Mouse (Mus musculus): ENCODE results near the gene Olfr434.
"Not testable (repeated sequence)": the region's sequence is repeated elsewhere in the genome, so short reads cannot be mapped to it uniquely, and the experiment has no call there.

Olfr434 gene

DNA sequence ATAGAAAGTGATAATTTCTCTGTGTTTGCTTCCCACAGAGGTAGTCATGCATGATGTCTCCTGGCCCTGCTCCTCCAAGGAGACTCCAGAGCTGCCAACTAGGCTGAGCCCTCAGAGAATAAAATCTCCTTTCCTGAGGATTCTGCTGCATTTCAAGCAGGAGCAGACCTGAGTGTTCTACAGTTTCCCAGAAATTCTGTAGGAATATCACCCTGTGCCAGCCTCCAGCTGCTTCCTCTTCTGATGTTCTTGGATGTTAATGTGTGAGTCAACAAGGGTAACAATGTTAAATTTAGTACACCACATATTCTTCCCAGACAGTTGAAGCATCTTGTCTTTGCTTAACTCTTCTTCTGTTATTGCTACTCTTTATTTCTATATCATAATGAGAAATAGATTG is at the start of gene Olfr434:
Gene Olfr434, plus strand, starts transcription at position 149 of the 400 bp plus-strand sequence.
- DNase-seq (ENCODE audit: low spot score), result not testable (repeated sequence)

DNA sequence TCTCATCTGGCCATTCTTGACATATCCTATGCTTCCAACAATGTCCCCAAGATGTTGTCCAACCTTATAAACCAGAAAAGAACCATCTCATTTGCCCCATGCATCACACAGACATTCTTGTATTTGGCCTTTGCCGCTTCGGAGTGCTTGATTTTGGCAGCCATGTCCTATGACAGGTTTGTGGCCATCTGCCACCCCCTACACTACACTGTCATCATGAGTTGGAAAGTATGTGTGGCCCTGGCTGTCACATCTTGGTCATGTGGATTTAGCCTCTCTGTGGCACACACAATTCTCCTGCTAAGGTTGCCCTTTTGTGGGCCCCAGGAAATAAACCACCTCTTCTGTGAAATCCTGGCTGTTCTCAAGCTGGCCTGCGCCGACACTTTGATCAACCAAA is 45.6 kb upstream of the Olfr434 start:
- no peak for DNase-seq (ENCODE audit: low spot score)

DNA sequence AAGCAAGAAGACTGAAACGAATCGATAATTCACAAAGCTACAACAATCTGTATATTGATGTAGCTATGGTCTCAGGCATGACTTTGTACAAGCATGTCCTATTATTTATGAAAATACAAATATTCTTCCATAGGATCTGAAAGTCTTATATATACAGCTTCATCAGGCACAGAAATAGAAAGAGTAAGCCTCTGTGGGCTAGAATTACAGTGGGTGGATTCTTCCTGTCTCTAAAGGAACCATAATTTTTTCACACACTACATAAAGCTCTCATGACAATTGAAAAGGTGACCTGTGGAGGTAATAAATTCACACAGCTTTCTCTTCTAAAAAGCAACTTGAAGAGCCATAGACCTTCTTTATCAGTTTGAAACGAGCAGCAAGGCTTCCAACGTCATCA is 41.0 kb upstream of the Olfr434 start, which contains the start of gene Olfr13:
Gene Olfr13, plus strand, starts transcription at position 301 of the 400 bp plus-strand sequence.
- DNase-seq (ENCODE audit: low spot score), result no peak

DNA sequence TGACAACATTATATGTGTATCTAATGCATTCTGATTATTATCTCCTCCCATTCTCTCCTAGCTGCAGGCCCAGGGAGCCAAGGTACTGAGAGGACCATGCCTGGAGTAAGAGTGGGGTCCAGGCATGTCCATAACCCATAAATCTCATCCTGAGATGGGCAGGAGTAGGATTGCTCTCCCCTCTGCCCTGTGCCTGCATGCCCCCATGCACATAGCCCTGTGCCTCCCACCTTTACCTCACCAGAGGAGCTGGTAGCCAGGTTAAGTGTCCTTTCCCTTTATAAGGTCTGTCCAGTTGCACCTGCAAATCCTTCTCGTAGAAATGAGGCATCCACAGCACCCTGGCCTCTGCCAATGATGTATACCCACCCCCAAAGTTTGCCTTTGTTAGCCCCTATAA is 34.7 kb upstream of the Olfr434 start:
- DNase-seq (ENCODE audit: low spot score), result no peak

DNA sequence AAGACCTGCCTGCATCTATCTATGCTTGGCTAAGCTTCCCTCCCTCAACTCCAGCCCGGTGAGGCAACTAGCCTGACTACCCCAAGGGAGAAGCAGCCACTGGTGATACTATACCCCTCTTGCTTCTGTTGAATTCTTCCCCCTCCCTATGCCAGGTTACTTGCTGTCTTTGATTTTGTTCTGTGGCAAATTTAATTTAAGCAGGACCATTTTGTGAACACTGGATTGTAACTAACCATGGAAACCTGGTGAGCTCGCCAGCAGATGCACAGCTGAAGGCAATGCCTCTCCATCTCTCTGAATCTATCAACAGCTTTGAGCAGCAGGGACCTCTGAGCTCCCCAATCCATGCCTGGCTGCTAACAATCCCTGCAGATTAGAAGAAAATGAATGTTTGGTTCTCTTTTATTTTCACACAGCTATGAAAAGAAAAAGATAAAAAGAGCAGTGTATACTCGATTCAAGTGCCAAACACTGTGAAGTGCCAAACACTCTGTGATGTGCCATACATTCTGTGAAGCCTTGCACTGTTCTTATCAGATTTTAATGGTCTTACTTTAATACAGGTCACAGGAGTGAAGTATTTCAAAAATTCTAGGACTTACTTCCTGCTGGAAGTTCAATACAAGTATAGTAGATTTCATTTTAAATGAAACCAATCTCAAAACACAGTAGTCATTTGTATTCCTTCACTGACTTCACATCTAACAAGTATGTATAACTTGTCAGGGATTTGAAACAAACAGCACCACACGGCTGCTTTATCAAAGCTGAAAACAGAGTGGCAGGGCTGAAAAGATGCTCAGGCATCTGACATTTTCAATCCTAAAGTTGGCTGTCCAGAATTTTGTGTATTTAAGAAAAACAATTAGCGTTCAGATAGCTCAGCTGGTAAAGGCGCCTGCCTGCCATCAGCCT is 34.0 kb upstream of the Olfr434 start:
- DNase-seq (ENCODE audit: low spot score), result no peak

DNA sequence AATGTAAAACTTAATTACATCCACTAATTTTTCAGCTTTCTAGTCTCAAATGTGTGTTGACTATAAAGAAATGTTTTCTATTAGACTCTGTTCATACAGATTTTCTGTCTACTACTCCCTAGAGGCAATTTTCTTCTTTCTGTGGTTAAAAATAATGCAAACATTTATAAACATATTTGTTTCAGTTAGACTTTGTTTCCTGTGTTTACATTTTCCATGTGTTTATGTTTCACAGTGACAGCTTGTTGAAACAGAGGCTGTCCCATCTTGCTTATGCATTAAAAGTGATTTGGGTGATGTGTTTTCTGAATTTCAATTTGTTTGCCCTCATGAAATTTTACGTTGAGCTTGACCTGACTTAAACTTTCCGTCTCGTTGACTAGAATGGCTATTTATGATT is 21.8 kb upstream of the Olfr434 start:
- no peak for DNase-seq (ENCODE audit: low spot score)

DNA sequence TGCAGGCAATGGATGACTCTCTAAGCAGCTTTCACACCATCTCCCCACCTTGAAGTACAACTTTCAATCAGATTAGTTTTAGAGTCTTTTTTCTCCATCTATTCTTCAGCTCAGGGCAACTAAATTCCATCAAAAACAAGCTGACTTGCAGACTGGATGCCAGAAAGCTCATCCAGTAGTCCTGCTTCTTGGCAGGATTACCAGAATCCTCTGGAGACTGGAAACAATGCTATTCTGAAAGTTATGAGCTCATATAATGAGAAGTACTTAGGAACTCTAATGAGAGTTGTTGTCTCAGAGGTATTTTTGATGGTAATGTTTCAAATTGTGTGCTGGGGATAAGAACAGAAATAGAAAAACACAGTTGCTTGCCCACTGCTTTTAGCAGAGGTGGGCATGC is 16.0 kb upstream of the Olfr434 start, which contains the start of gene Olfr435:
Gene Olfr435, plus strand, starts transcription at position 366 of the 400 bp plus-strand sequence.
- no peak for DNase-seq (ENCODE audit: low spot score)

DNA sequence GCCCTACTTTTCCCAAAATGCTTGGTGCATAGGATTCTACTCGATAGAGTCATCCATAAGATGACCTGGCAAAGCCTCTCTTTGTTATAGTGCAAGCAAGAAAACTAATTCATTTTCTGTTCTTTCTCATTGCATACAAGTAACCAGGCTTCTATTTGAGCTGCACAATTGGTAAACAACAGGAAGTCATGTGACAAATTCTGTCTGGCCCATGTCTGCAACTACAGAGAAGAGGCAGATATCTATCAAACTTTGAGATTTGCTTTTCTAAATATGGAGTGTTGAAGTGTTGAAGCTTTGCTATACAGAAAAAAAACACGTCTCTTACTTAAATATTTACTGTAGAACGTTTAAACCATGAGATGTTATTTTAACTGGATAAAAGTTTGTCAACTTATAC is 14.7 kb upstream of the Olfr434 start:
- DNase-seq (ENCODE audit: low spot score), result no peak

DNA sequence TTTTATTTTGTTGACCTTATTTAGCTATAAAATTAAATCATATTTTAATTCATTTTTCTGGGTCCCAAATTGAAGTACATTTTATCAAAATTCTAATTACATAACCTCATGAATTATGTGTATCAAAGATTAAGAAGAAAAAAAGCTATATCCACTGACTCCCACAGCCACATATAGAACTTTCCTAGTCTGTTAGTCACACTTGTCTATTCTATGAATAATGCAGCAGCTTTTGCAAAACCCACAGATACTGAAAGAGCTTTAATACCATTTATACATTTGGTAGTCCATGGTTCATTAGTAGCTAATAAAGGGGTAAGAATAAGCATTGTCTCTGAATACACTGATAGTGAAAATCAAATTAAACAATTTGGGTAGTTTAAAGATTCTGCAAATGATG is 10.0 kb upstream of the Olfr434 start:
- DNase-seq (ENCODE audit: low spot score), result no peak

DNA sequence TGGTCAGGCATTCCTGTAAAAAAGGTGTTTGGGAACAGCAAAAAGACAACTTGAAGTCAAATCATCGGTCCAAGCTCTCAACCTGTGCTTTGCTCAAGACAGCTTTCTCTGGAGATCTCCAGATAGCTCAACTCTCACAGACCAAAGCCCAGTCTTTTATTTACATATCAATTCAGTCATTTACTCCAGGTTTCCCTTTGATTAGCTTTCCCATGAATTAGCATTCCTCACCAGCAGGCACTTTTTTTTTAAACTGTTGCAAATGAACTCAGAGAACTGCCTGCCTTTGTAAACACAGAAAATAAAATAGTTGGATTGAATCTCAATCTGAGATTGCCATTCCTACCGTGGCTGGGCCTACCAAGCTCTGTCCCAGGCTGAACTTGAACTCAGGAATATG is 7.5 kb upstream of the Olfr434 start:
- DNase-seq (ENCODE audit: low spot score), result no peak

DNA sequence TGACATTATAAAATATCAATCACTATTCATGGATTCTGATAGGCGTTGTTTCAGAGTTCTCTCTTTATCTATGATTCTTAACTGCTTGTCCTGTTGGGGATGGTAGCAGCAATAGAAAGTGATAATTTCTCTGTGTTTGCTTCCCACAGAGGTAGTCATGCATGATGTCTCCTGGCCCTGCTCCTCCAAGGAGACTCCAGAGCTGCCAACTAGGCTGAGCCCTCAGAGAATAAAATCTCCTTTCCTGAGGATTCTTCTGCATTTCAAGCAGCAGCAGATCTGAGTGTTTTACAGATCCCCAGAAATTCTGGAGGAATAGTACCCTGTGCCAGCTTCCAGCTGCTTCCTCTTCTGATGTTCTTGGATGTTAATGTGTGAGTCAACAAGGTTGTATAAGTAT is 18.4 kb downstream of the Olfr434 start, which contains the start of gene Olfr47:
Gene Olfr47, plus strand, starts transcription at position 275 of the 400 bp plus-strand sequence.
- DNase-seq (ENCODE audit: low spot score), result not testable (repeated sequence)

DNA sequence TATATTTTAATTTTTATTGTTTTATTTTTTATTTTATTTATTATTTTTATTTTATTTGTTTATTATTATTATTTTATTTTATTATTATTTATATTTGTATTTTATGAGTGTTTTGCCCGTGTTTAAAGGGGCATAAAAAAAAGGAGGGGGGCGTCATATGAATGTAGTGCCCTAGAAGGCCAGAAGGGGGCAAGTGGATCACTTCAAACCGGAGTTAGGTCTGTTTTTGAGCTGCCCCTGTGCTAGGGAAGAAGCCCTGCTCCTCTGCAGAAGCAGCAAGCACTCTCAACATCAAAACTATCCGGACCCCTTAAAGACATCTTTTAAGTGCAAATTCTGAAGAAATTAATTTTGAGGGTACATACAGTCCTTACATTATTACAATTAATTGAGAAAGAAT is 29.2 kb downstream of the Olfr434 start:
- DNase-seq (ENCODE audit: low spot score), result peak; percentile 65

DNA sequence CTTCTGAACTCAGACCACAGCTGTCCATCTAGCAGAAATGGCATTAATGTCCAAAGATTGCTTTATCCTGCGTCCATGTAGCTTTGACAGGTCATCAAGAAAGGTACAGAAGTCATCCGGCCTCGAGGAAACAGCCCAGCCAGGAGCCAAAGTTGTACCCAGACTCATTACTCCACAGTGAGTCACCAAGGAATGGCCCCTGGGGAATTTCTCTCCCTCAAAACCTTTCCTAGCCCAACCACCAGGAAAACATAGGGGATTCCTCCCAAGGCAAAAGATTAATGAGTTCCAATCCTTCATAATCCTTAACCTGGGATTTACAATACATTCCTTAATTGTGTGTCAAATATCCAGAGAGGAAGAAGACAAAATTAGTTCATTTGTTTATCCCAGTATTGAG is 34.6 kb downstream of the Olfr434 start:
- DNase-seq (ENCODE audit: low spot score), result no peak

DNA sequence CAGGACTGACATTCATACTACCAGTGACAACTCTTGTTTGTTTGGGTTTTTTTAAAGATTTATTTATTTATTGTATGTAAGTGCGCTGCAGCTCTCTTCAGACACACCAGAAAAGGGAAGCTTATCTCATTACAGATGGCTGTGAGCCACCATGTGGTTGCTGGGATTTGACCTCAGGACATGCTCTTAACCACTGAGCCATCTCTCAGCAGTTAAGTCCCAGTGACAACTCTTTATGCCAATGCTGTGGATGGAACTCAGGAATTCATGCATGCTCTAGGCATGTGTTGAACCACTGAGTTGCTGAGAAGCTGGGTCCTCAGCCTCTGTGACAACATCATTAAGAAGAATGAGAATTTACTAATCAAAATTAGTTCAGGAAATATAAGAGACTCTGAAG is 40.2 kb downstream of the Olfr434 start:
- DNase-seq (ENCODE audit: low spot score), result no peak

DNA sequence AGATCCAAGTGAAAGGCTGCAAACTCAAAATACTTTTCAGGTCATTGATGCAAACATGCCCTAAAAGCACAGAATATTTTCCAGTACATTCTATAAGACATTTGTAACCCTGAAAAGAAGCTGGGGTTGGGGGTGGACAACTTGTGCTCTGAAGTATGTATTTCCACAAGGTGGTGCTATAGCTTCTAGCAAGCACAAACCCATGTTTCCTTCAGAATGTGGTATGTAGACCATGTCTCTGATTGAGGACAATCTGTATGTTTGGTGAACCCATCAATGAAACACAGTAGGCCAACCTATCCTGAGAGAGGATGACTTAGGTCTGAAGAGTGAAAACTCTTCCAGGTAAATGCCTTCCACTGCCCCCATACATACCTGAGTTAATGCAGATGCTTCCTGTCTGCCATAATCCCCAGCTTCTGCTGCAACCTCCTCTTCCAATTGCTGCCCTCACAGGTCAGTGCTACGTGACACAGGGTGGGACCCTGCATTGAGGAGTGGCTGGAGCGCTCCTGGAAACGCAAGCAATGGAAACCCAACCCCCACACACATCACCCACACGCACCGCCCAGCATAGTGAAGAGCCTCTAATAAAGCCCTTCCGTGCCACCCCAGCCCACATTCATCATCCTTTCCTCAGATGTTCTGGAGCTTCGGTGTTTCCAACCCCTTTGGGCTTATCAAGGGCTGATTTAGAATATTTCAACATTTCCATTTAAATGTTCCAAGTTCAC is 41.5 kb downstream of the Olfr434 start:
- DNase-seq (ENCODE audit: low spot score), result peak; percentile 62

DNA sequence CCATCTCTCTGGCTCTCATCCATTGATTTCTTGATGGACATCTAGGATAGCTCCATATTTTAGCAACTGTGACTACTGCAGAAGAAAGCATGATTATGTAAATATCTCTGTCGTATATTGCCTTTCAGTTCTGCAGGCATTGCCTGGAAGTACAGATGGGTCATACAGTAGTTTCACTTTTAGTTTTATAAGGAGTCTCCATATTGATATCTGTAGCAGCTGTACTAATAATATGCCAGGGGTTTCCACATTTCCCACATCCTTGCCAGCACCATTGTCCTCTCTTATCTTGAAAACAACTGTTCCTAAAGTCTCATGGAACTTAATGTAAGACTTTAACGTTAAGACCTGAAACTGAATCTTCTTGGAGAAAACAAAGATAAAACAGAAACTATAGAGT is 47.9 kb downstream of the Olfr434 start:
- DNase-seq (ENCODE audit: low spot score), result no peak

DNA sequence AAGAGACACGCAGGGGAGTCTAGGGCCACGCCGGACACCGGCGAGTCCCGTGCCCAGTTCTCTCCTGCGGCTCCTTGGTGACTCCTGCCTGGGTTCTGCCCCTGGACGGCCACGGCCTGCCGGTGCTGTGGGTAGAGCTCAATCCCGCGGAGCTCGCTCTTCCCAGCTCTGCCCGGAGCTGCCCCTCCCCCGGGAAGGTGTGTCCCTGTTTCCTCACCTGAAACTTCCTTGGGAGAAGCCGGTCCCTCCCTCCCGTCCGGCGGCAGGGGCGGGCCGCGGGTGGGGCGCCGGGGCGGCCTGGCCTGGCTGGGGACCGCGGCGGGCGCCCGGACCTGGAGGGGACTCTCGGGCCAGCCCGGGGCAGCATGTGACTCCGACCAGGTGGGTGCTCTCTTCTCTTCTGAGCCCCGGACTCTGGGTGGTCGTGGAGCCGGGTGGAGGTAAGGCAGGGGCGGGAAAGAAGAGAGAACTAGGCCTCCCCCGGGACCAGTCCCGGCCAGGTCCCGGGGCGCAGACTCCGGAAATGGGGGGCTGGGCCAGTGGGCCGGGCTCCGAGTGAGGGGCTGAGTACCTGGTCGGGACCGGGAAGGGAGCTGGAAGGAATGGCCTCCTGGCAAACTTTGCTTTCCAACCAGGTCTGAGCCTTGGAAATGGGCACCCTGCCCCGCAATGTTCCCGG is 52.7 kb downstream of the Olfr434 start, which contains the start of gene Arhgef5:
Gene Arhgef5, plus strand, starts transcription at position 220 of the 679 bp plus-strand sequence.
- DNase-seq (ENCODE audit: low spot score), result peak; percentile 45

DNA sequence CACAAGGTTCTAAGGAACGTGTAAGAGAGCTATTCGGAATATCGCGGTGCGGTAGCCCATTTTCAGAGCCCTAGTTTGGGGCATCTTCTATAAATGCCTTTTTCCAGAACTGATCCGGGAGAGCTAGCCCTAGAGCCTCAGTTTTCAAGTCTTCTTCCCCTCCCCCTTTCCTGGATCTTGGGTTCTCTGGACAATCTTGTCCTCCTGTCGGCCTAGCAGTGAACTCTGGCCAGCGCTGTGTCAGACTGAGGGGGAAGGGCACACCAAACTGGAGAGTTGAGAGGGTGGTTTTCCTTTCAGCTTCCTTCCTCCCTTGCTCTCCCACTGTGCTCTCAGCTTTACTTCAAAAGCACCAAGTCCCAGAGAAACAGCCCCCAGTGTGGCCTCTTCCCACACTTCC is 53.5 kb downstream of the Olfr434 start:
- DNase-seq (ENCODE audit: low spot score), result peak; percentile 34
